Mouse (Mus musculus) heart, postnatal 0 days (tissue): ENCODE results near the gene Tmem214. TPM values are rescaled to one million over a fixed set of nuclear protein-coding genes. Genes with fewer than 3 reads are reported as not detected.
A peak's percentile ranks its signal among the peaks of the same experiment; 100 is the strongest.

Experiments
- ATAC-seq: fragments of 200-750 bp; cut with Nextera tagmentation; 2 replicates; pipeline ENCODE4 v1.8.0; 2017; ENCODE audit warnings: low read depth, moderate number of reproducible peaks, moderate library complexity; ENCODE audit not compliant: insufficient read depth
- DNase-seq: peaks from one replicate; pipeline ENCODE4 v3.0.0-alpha.2; 2016; ENCODE audit warnings: low spot score
- H3K27ac ChIP-seq: fragments of 300-500 bp; sonication (generic); 2 replicates; pipeline ENCODE4 v1.5.1; 2014; ENCODE audit warnings: low read depth, mild to moderate bottlenecking
- H3K27me3 ChIP-seq: fragments of 300-500 bp; sonication (generic); 2 replicates; pipeline ENCODE4 v1.6.1; 2014; ENCODE audit warnings: low read length, mixed read lengths; ENCODE audit not compliant: control insufficient read depth, insufficient read depth
- H3K36me3 ChIP-seq: fragments of 300-500 bp; sonication (generic); replicated peaks from 2 replicates; pipeline ENCODE4 v1.6.1; 2014; ENCODE audit warnings: low read length, mixed read lengths; ENCODE audit not compliant: control insufficient read depth, insufficient read depth
- H3K4me1 ChIP-seq: fragments of 300-500 bp; sonication (generic); 2 replicates; pipeline ENCODE4 v1.6.1; 2014; ENCODE audit warnings: antibody characterized with exemption; ENCODE audit not compliant: control insufficient read depth, insufficient read depth
- H3K4me2 ChIP-seq: fragments of 300-500 bp; sonication (generic); 2 replicates; pipeline ENCODE4 v1.6.1; 2014; ENCODE audit warnings: low read depth, mild to moderate bottlenecking, low read length, moderate library complexity
- H3K4me3 ChIP-seq: fragments of 300-500 bp; sonication (generic); 2 replicates; pipeline ENCODE4 v1.5.1; 2014; ENCODE audit warnings: low read depth, low read length
- H3K9ac ChIP-seq: fragments of 300-500 bp; sonication (generic); replicated peaks from 2 replicates; pipeline ENCODE4 v1.6.1; 2014; ENCODE audit warnings: low read depth, low read length, mixed read lengths
- H3K9me3 ChIP-seq: fragments of 300-500 bp; sonication (generic); replicated peaks from 2 replicates; pipeline ENCODE4 v1.6.1; 2016; ENCODE audit warnings: low read length; ENCODE audit not compliant: control insufficient read depth
- CTCF ChIP-seq: IDR thresholded peaks from 2 replicates; pipeline ENCODE4 v1.5.1; 2016; ENCODE audit warnings: antibody characterized with exemption, control low read depth, low read depth
- EP300 ChIP-seq: IDR thresholded peaks from 2 replicates; pipeline ENCODE4 v1.6.1; 2016; ENCODE audit warnings: antibody characterized with exemption, low read depth
- WGBS: fragments of 180-500 bp; shearing (Covaris S2); extraction: QIAGEN DNeasy Blood & Tissue Kit; methylation state at CpG from one replicate; pipeline ENCODE4 v1.1.7; 2014; 5-methylcytosine and 5-hydroxymethylcytosine counted together
- polyA plus RNA-seq: library from polyadenylated mRNA; unstranded; fragments of >200 nt; fragmentation: Nextera tagmentation; extraction: Ambion mirVana; gene quantifications from 2 replicates; pipeline ENCODE4 v1.2.1, GENCODE M21; 2015
- total RNA-seq: library from RNA; depleted of rRNA; stranded (reverse); fragments of >200 nt; gene quantifications from 2 replicates; pipeline ENCODE4 v1.2.3, GENCODE M21; 2014; ENCODE audit warnings: low replicate concordance

Tmem214 gene
- total and polyA plus RNA-seq, 2 experiments from 2014 or later: 49.6 to 58.8 TPM

GRCm38 (mm10) chr5:30868981-30869380, 1.2 kb downstream of the Tmem214 start:
- Histone ChIP-seq H3K36me3 (peaks cover 29% of the 10 kb centered on the region), H3K4me3 (peak overlapping the region; percentile 91), H3K27ac (no peak overlapping the region), H3K4me2 (peak overlapping the region; percentile 69), H3K9me3 (no peaks in the 10 kb centered on the region), H3K4me1 (peaks cover 7% of the 10 kb centered on the region), H3K27me3 (no peaks in the 10 kb centered on the region), H3K9ac (peak overlapping the region; percentile 89)
- TF ChIP-seq EP300 (no peak), CTCF (no peak)
- DNase-seq: no peak
- no peak; the same call in 1 of the 2 replicates for ATAC-seq
- WGBS: 20% methylated on average over 9 of the region's 9 CpGs

- H3K9me3 ChIP-seq: no peaks in the 10 kb centered on the region
- peak; percentile 79 for DNase-seq
- WGBS: under 1% methylated on average over 62 of the region's 63 CpGs
- TF ChIP-seq EP300 (peak; percentile 43; the same call in 1 of the 2 replicates), CTCF (no peak)
- peaks cover 7% of the 10 kb centered on the region for H3K4me1 ChIP-seq
- peaks cover 35% of the 10 kb centered on the region for H3K36me3 ChIP-seq
- H3K4me2 ChIP-seq: peak overlapping the region; percentile 69
- H3K9ac ChIP-seq: peak overlapping the region; percentile 89
- no peaks in the 10 kb centered on the region for H3K27me3 ChIP-seq
- peak overlapping the region; percentile 91 for H3K4me3 ChIP-seq
- peak; percentile 95 for ATAC-seq
- peak overlapping the region; percentile 63 for H3K27ac ChIP-seq
Observed at GRCm38 (mm10) chr5:30869405-30870130, 1.8 kb downstream of the Tmem214 start.

GRCm38 (mm10) chr5:30870131-30870406, 2.3 kb downstream of the Tmem214 start:
- ATAC-seq: no peak
- H3K27ac ChIP-seq: peak overlapping the region; percentile 63

GRCm38 (mm10) chr5:30872574-30872973, 4.8 kb downstream of the Tmem214 start:
- Histone ChIP-seq H3K4me1 (peaks cover 7% of the 10 kb centered on the region), H3K4me2 (no peak overlapping the region), H3K4me3 (no peak overlapping the region), H3K9me3 (no peaks in the 10 kb centered on the region), H3K9ac (no peak overlapping the region), H3K27me3 (no peaks in the 10 kb centered on the region), H3K36me3 (peaks cover 65% of the 10 kb centered on the region), H3K27ac (no peak overlapping the region)
- ATAC-seq (no peak), DNase-seq (no peak)
- 89% methylated on average over 9 of the region's 9 CpGs for WGBS
- no peak for TF ChIP-seq EP300
- no peak for TF ChIP-seq CTCF

More at GRCm38 (mm10) chr5:30870131-30870406, 2.3 kb downstream of the Tmem214 start:
- Histone ChIP-seq H3K9me3 (no peaks in the 10 kb centered on the region), H3K27me3 (no peaks in the 10 kb centered on the region), H3K9ac (peak overlapping the region; percentile 89), H3K4me3 (peak overlapping the region; percentile 91), H3K36me3 (peaks cover 40% of the 10 kb centered on the region), H3K4me2 (peak overlapping the region; percentile 69), H3K4me1 (peaks cover 7% of the 10 kb centered on the region)
- TF ChIP-seq CTCF (no peak), EP300 (no peak)
- 15% methylated on average over 2 of the region's 2 CpGs for WGBS
- no peak for DNase-seq

GRCm38 (mm10) chr5:30874365-30874764, 6.6 kb downstream of the Tmem214 start:
- Histone ChIP-seq H3K4me1 (peaks cover 7% of the 10 kb centered on the region), H3K4me2 (no peak overlapping the region), H3K9me3 (no peaks in the 10 kb centered on the region), H3K4me3 (no peak overlapping the region), H3K27ac (no peak overlapping the region), H3K36me3 (peaks cover 67% of the 10 kb centered on the region), H3K27me3 (no peaks in the 10 kb centered on the region), H3K9ac (no peak overlapping the region)
- TF ChIP-seq EP300: no peak
- TF ChIP-seq CTCF: no peak
- 90% methylated on average over 7 of the region's 7 CpGs for WGBS
- ATAC-seq (no peak), DNase-seq (no peak)

GRCm38 (mm10) chr5:30878616-30879015, 10.8 kb downstream of the Tmem214 start:
- no peak for DNase-seq
- no peak overlapping the region for H3K9ac ChIP-seq
- H3K27ac ChIP-seq: no peak overlapping the region
- no peaks in the 10 kb centered on the region for H3K4me1 ChIP-seq
- H3K4me2 ChIP-seq: no peak overlapping the region
- WGBS: 40% methylated on average over 6 of the region's 6 CpGs
- no peaks in the 10 kb centered on the region for H3K9me3 ChIP-seq
- H3K4me3 ChIP-seq: no peak overlapping the region
- no peaks in the 10 kb centered on the region for H3K27me3 ChIP-seq
- ATAC-seq: 0 out of 2 replicates have a peak, but pooled peaks have one; percentile 8
- peaks cover 41% of the 10 kb centered on the region for H3K36me3 ChIP-seq
- no peak for TF ChIP-seq EP300
- no peak for TF ChIP-seq CTCF
